Mouse (Mus musculus): ENCODE measurements at regions not wholly inside any gene's neighbourhood (a gene's known extent, or its start where the extent isn't known, plus 50 kb on each side); places are given as distances from the start of the nearest gene placed in this dataset.

DNA sequence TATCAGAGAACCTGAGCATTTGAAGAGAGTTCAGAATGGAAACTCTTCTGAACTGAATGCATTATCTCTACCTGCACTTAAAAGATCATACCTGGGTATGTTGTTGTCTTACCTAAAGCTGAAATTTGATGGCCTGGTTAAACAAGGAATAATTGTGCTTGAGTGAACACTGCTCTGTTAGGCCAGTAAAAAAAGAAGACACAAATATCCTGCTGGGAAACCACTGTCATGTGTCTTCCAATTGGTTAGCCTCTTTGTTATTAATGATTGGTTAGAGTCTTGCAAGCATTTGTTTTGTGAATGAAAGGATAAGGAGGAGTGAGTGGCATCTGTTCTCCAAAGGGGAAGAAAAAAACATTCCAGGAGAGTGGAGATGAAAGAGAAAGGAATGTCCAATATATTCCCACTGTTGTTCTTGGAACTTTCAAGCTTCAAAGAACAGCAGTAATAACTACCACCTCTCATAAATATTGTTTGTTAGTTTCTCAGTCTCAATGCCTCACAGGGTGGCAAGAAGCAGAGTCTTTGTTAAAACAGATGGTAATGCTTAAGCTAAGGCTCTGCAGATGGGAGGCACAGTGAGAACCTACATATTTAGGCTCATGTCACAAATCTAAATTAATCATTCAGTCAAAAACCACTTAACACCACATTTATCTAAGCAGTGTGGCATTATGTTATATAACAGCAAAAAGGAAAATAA is 165.5 kb downstream of the Dsel start:
- no peak for DNase-seq (ENCODE audit: low read depth)

GRCm38 (mm10) chr1:111660950-111661349 is 203.8 kb downstream of the Dsel start:
- no peak for DNase-seq (ENCODE audit: low read depth)

DNA sequence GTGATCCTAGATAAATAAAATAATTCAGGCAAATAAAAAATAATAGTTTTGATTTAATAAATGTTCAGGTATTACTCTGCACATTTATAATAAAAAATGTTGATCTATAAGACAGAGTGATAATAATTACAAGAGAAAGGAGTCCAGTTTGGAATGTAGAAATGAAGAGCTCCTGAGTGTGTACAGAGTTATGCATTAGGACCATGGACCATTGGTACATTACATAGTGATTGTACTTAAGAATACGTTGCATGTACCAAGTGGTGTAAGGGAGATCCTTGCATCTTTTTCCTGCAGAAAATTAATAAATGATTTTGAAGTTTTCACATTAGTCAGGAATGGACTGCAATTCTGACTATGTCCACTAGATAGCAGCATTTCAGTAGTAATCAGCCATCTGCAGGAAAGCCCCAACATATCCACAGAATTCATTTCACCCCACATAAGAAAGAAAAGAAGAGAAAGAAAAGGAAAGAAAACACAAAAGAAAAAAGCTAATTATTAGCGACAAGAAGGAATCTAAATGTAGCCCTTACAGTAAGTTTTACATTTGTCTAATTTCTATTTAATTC is 204.5 kb downstream of the Dsel start:
- DNase-seq (ENCODE audit: low read depth): peak; percentile 44

GRCm38 (mm10) chr1:111633860-111634460 is 230.8 kb downstream of the Dsel start:
- peak; percentile 64 for DNase-seq (ENCODE audit: low read depth)

All from 416B (cell line).